Mouse (Mus musculus): ENCODE results near the gene Mybpc2. TPM values are rescaled to one million over a fixed set of nuclear protein-coding genes. Genes with fewer than 3 reads are reported as not detected.

Gene Mybpc2
- total RNA-seq, 2 experiments from 2014 or later, result not detected

GRCm38 (mm10) chr7:44525126-44525832 is 823 bp upstream of the Mybpc2 start:
- DNase-seq, result peak; percentile 91 to 95

- DNase-seq, result no peak
Measured at GRCm38 (mm10) chr7:44523056-44523455, 1.4 kb downstream of the Mybpc2 start.

- peak; percentile 49 to 76 for DNase-seq
Measured at GRCm38 (mm10) chr7:44521710-44522109, 2.7 kb downstream of the Mybpc2 start.

- DNase-seq, result no peak
Measured at GRCm38 (mm10) chr7:44520990-44521389, 3.5 kb downstream of the Mybpc2 start.

GRCm38 (mm10) chr7:44519240-44519913 is 5.1 kb downstream of the Mybpc2 start:
- DNase-seq, result no peak

- DNase-seq, result no peak
Measured at GRCm38 (mm10) chr7:44507491-44507890, 17.0 kb downstream of the Mybpc2 start.

- DNase-seq, result peak; percentile 71 to 83
Measured at GRCm38 (mm10) chr7:44501563-44502115, 22.8 kb downstream of the Mybpc2 start.

- peak in 1 of 2 experiments; percentile 27 for DNase-seq
Measured at GRCm38 (mm10) chr7:44500046-44500445, 24.4 kb downstream of the Mybpc2 start.

GRCm38 (mm10) chr7:44498922-44499321 is 25.5 kb downstream of the Mybpc2 start:
- DNase-seq, result no peak

GRCm38 (mm10) chr7:44497361-44498055 is 26.9 kb downstream of the Mybpc2 start:
- DNase-seq, result no peak

- no peak for DNase-seq
Measured at GRCm38 (mm10) chr7:44496771-44497109, 27.7 kb downstream of the Mybpc2 start.

- peak; percentile 98 to 99 for DNase-seq
Measured at GRCm38 (mm10) chr7:44495992-44496770, 28.3 kb downstream of the Mybpc2 start, which contains the start of the genes Emc10 and Fam71e1. Emc10 (minus strand) TSS chr7:44496529. Fam71e1 (plus strand) TSS chr7:44496581.

- DNase-seq, result no peak
Measured at GRCm38 (mm10) chr7:44495086-44495485, 29.4 kb downstream of the Mybpc2 start.

GRCm38 (mm10) chr7:44494681-44495080 is 29.8 kb downstream of the Mybpc2 start:
- no peak for DNase-seq

- DNase-seq, result no peak
Measured at GRCm38 (mm10) chr7:44492166-44492826, 32.2 kb downstream of the Mybpc2 start.

- no peak for DNase-seq
Measured at GRCm38 (mm10) chr7:44491391-44491790, 33.1 kb downstream of the Mybpc2 start.

GRCm38 (mm10) chr7:44490281-44490680 is 34.2 kb downstream of the Mybpc2 start:
- no peak for DNase-seq

GRCm38 (mm10) chr7:44488545-44488944 is 35.9 kb downstream of the Mybpc2 start:
- DNase-seq, result no peak

- no peak for DNase-seq
Measured at GRCm38 (mm10) chr7:44487936-44488335, 36.5 kb downstream of the Mybpc2 start.

GRCm38 (mm10) chr7:44486927-44487575 is 37.4 kb downstream of the Mybpc2 start:
- DNase-seq, result no peak

Measured in adrenal gland, postnatal 36 days (tissue).